Mouse (Mus musculus) spleen, adult 2 months (tissue): ENCODE data around the gene Uqcr11.

Source experiments
- CTCF ChIP-seq: fragments of 200-500 bp; IDR thresholded peaks from 2 replicates; pipeline ENCODE4 v1.5.1; 2011; ENCODE audit warnings: mild to moderate bottlenecking, inconsistent platforms; ENCODE audit not compliant: insufficient read depth, insufficient read length, insufficient replicate concordance; ENCODE audit errors: extremely low read depth
- POLR2A ChIP-seq: fragments of 200-500 bp; IDR thresholded peaks from 2 replicates; pipeline ENCODE4 v1.6.1; 2011; ENCODE audit warnings: low read depth, low read length, inconsistent platforms

GRCm38 (mm10) chr10:80372706-80373105 is 33.9 kb downstream of the Uqcr11 start:
- TF ChIP-seq CTCF (no peak), POLR2A (no peak)
